Mouse (Mus musculus): ENCODE results near the gene Gm10300. TPM values are rescaled to one million over a fixed set of nuclear protein-coding genes. Genes with fewer than 3 reads are reported as not detected.
A peak's percentile ranks its signal among the peaks of the same experiment; 100 is the strongest.

Gene Gm10300
- total and polyA plus RNA-seq, 2 experiments from 2014 or later, result 0.14 TPM; not detected in 1

DNA sequence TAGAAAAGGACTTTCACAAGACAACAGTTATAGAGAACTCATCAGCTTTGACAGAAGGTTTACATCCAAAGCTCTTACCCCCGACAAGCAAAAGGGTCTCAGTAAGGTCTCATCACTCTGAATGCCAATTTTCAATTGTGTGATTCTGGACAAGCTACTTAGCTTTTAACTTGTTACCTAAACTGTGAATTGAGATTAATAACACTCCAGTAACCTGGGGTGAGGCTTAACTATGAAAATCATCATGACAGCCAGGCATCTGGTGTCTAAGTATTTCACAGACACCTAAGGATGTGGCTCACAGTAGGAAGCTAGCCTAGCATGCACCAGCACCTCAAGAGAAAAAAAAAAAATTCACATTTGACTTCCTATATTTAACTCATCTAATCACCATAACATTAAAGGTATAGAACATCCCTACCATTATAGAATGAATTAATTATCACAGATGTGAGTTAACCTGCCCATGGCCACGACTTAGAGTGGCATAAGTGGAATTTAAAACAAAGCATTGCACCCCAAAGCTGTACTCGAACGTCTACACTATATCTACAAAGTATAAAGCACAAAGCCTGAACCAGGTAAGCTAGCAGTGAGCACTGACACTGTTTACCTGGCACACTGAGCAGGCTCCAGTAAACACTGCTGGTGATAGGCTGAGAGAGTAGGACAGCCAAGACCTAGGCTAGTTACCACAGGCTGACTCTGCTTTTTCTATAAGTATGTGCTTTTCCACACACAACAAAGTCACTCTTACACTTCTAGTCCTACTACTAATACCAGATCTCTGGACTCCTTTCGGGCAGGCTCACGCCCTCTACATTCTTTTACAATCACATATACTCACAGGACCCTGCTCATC is 32.8 kb upstream of the Gm10300 start:
- ATAC-seq, result no peak
- no peak for DNase-seq
- Histone ChIP-seq H3K27me3 (ENCODE audit: insufficient read depth, low read length) (no peaks in the 10 kb centered on the region), H3K4me3 (ENCODE audit: low read depth, low read length) (no peak overlapping the region), H3K9ac (no peak overlapping the region), H3K27ac (ENCODE audit: low read depth, low read length) (no peak overlapping the region), H3K4me1 (ENCODE audit: insufficient read depth) (no peaks in the 10 kb centered on the region), H3K9me3 (ENCODE audit: low read length) (no peaks in the 10 kb centered on the region), H3K4me2 (ENCODE audit: low read depth) (no peak overlapping the region), H3K36me3 (ENCODE audit: insufficient read depth) (no peaks in the 10 kb centered on the region)
- WGBS, result 74% methylated on average over 6 of the region's 6 CpGs
- TF ChIP-seq CTCF (IDR thresholded peaks at IDR 0.05; ENCODE audit: low read depth), result no peak

DNA sequence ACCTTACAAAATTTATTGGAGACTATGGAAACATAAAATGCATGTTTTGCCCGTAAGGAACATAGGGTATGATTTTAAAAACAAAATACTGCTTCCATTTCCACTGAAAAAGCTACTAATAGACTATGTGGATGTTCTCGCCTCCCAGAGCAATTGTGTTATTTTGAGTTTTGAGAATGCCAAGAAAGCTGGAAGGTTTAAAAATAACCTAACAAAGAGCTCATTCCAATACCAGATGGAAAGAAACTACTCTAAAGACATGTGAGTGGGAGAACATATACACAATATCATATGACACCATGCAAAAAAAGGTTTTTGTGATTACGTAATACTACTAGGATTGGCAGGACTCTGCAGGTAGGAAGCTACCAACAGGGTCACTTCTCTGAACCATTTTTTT is 30.8 kb upstream of the Gm10300 start:
- WGBS, result 66% methylated on average over 3 of the region's 3 CpGs
- no peak for TF ChIP-seq CTCF (IDR thresholded peaks at IDR 0.05; ENCODE audit: low read depth)
- Histone ChIP-seq H3K27me3 (ENCODE audit: insufficient read depth, low read length) (no peaks in the 10 kb centered on the region), H3K9me3 (ENCODE audit: low read length) (no peaks in the 10 kb centered on the region), H3K27ac (ENCODE audit: low read depth, low read length) (no peak overlapping the region), H3K36me3 (ENCODE audit: insufficient read depth) (no peaks in the 10 kb centered on the region), H3K4me1 (ENCODE audit: insufficient read depth) (no peaks in the 10 kb centered on the region), H3K4me3 (ENCODE audit: low read depth, low read length) (no peak overlapping the region), H3K9ac (no peak overlapping the region), H3K4me2 (ENCODE audit: low read depth) (no peak overlapping the region)
- DNase-seq, result no peak
- ATAC-seq, result no peak

DNA sequence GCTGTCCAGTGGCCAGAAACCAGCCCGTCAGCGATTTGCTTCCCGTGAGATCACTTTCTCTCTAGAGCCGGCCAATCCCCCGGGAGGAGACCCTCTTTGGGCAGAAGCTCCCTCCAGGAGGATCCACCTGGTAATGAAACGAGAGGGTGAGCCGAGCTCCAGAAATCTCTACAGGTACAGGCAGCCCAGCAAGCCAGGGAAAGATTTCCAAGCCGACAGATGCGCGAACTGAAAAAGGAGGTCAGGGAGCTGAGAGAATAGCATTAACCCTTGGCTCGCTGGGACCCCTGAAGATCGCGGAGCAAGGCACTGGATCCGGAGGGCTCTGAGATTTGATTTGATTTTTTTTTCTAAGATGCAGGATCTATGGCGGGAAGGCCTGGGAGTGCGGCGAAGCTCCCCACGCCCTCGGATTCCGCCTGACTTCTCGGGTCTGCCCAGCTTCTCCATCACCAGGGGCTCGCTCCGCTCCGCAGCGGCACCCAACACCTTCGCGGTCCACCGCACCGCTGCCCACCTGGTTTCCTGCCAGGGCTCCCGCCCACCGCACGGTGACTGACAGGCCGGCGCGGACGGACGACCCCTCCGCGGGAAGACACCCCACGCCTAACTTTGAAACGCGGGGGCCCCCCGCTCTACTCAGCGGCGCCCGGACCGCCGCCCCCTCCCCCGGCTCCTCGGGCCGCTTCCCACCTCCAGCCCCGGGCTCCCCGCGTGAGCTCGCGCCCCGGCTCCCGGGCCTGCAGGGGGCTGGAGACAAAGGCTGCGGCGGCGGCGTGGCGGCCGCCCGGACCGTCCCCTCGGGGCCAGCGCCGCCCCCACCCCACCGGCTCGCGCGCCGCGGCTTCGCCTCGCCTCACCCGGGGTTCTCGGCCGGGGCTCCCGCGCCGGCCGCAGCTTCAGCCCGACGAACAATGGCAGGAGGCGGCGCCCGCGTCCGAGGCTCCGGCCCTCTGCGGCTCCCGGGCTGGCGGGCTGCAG is 26.2 kb upstream of the Gm10300 start:
- peak; percentile 46 for ATAC-seq

DNA sequence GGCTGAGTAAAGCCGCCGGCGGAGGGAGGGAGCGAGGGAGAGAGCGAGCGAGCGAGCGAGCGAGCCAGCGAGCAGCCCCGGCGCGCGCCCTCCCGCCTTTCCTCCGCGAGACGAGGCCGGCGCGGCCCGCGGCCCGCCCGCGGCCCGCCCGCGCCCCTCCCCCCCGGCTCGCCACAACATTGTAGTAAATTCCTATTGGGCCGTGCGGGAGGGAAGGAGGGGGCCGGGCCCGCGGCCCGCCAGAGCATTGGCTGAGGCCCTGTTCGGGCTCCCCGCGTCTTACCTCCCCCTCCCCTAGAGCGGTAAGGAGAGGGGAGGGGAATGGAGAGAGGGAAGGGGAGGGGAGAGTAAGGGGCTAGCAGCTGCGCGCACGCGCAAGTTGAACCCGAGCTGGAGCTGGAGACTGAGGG is 25.5 kb upstream of the Gm10300 start:
- ATAC-seq, result peak; percentile 99
- WGBS, result 0% methylated on average over 18 of the region's 46 CpGs

More for the DNA sequence above, 26.2 kb upstream of the Gm10300 start:
- WGBS, result under 1% methylated on average over 75 of the region's 95 CpGs
- H3K9ac ChIP-seq, result peak overlapping the region; percentile 91
- H3K4me2 ChIP-seq (ENCODE audit: low read depth), result peak overlapping the region; percentile 73
- peaks cover 4% of the 10 kb centered on the region; the same call in 1 of the 2 replicates for H3K4me1 ChIP-seq (ENCODE audit: insufficient read depth)
- no peak for TF ChIP-seq CTCF (IDR thresholded peaks at IDR 0.05; ENCODE audit: low read depth)
- H3K9me3 ChIP-seq (ENCODE audit: low read length), result no peaks in the 10 kb centered on the region
- H3K27ac ChIP-seq (ENCODE audit: low read depth, low read length), result peak overlapping the region; percentile 90
- H3K36me3 ChIP-seq (ENCODE audit: insufficient read depth), result no peaks in the 10 kb centered on the region
- no peaks in the 10 kb centered on the region for H3K27me3 ChIP-seq (ENCODE audit: insufficient read depth, low read length)
- DNase-seq, result peak; percentile 44
- H3K4me3 ChIP-seq (ENCODE audit: low read depth, low read length), result peak overlapping the region; percentile 96

DNA sequence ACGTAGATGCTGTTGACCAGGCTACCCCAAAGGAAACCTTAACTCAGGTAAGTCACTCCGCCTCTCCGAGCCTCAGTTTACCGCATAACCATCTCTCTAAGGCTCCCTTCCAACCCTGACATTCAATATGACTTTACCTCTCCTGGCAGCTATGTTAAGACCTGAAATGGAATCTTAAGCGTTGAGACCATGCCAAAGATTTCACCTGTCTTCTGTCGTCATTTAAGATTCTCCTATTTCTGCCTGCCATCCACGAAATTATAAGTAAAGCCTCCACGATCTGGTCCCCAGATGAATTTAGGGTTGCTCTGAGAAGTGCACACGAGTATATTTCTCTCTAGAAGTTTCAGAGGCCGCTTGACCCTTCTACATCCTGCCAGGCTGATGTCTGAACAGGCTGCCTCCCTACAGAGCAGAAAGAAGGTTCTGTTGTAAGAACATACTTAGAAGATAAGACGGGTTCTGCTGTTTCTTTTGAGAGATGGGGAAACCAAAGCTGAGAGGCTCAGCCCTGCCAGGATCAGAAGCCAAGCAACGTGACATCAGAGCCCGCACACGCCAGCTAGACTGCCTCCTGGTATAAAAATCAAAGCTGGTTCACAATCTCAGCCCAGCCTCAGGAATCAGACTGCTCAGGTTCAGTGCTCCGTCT is 24.8 kb upstream of the Gm10300 start:
- Histone ChIP-seq H3K36me3 (ENCODE audit: insufficient read depth) (no peaks in the 10 kb centered on the region), H3K4me3 (ENCODE audit: low read depth, low read length) (peak overlapping the region; percentile 96), H3K27me3 (ENCODE audit: insufficient read depth, low read length) (no peaks in the 10 kb centered on the region), H3K4me2 (ENCODE audit: low read depth) (peak overlapping the region; percentile 73), H3K4me1 (ENCODE audit: insufficient read depth) (peaks cover 4% of the 10 kb centered on the region; the same call in 1 of the 2 replicates), H3K9ac (no peak overlapping the region), H3K27ac (ENCODE audit: low read depth, low read length) (no peak overlapping the region), H3K9me3 (ENCODE audit: low read length) (no peaks in the 10 kb centered on the region)
- DNase-seq (peak; percentile 62), ATAC-seq (no peak)
- WGBS, result 10% methylated on average over 15 of the region's 15 CpGs
- TF ChIP-seq CTCF (IDR thresholded peaks at IDR 0.05; ENCODE audit: low read depth), result no peak

More for the DNA sequence above, 25.5 kb upstream of the Gm10300 start:
- TF ChIP-seq CTCF (IDR thresholded peaks at IDR 0.05; ENCODE audit: low read depth), result no peak
- Histone ChIP-seq H3K9ac (peak overlapping the region; percentile 91), H3K27me3 (ENCODE audit: insufficient read depth, low read length) (no peaks in the 10 kb centered on the region), H3K4me3 (ENCODE audit: low read depth, low read length) (peak overlapping the region; percentile 96), H3K36me3 (ENCODE audit: insufficient read depth) (no peaks in the 10 kb centered on the region), H3K4me2 (ENCODE audit: low read depth) (peak overlapping the region; percentile 73), H3K9me3 (ENCODE audit: low read length) (no peaks in the 10 kb centered on the region), H3K4me1 (ENCODE audit: insufficient read depth) (peaks cover 4% of the 10 kb centered on the region; the same call in 1 of the 2 replicates), H3K27ac (ENCODE audit: low read depth, low read length) (peak overlapping the region; percentile 90)
- peak; percentile 95 for DNase-seq

Data from forebrain, postnatal 0 days (tissue).